Mouse (Mus musculus) brown adipose tissue, adult 24 weeks (tissue): ENCODE data around the gene Tars2. TPM values are rescaled to one million over a fixed set of nuclear protein-coding genes. Genes with fewer than 3 reads are reported as not detected.
"Not testable (repeated sequence)": the region's sequence is repeated elsewhere in the genome, so short reads cannot be mapped to it uniquely, and the experiment has no call there.

Experiments
- H3K27ac ChIP-seq: fragments of 200-500 bp; replicated peaks from 2 replicates; pipeline ENCODE4 v1.5.1; 2012; ENCODE audit warnings: low read depth, mild to moderate bottlenecking, low read length
- H3K4me1 ChIP-seq: fragments of 200-500 bp; 2 replicates; pipeline ENCODE4 v1.6.1; 2012; ENCODE audit warnings: low read length, mixed read lengths; ENCODE audit not compliant: control insufficient read depth, insufficient read depth, insufficient read length
- H3K4me3 ChIP-seq: fragments of 200-500 bp; 2 replicates; pipeline ENCODE4 v1.5.1; 2012; ENCODE audit warnings: low read depth, mild to moderate bottlenecking, low read length, moderate library complexity; ENCODE audit not compliant: insufficient read depth
- polyA plus RNA-seq: library from polyadenylated mRNA; stranded (reverse); fragments of >200 nt; gene quantifications from 2 replicates; pipeline ENCODE4 v1.2.4, GENCODE M21; 2012; ENCODE audit not compliant: missing spikeins, insufficient read depth, insufficient read length

Gene Tars2
- polyA plus RNA-seq, result 32.1 and 47.7 TPM in 2 replicates

DNA sequence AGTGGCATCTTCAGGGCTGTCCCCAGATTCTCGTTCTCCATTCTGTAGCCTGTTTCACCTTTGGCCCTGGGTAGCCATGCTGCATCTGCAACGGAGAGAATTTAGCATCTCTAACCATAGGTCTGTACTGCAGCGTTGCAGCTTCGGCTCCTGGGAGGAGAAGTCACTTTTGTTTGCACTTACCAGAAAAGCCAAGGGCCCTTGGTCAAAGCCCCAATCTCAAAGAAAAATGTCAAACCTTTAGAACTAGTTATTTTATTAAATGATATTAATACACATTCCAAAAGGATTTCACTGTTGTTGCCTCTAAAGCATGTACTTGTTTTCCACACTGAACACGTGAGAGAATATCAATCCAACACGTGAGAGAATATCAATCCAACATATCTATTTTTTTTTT lies at the start of gene Tars2:
Gene Tars2 (minus strand): TSS at position 101 of the 400 bp plus-strand sequence.
- Histone ChIP-seq H3K27ac (no peak within 1 kb of the TSS), H3K4me1 (no peaks in the 10 kb centered on the region)

DNA sequence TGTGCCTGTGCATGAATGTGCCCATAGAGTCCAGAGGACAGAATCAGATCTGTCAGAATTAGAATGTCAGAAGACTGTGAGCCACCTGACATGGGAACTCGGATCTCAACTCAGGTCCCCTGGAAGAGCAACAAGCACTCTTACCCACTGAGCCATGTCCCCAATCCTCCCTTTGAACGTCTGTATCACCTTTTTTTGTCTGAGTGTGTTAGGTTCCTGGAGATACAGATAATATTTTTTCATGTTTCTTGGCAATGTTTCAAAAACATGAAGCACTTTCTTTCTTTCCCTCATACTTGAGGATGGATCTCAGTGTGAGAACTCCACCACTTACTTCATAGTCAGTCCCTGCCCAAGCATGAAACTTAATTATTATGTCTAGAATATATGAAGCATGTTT lies 48.4 kb upstream of the Tars2 start:
- Histone ChIP-seq H3K27ac (no peak overlapping the region), H3K4me1 (no peaks in the 10 kb centered on the region; the same call in none of the 2 replicates), H3K4me3 (no peak overlapping the region)

More for the DNA sequence above, at the start of gene Tars2:
- H3K4me3 ChIP-seq, result no peak within 1 kb of the TSS

DNA sequence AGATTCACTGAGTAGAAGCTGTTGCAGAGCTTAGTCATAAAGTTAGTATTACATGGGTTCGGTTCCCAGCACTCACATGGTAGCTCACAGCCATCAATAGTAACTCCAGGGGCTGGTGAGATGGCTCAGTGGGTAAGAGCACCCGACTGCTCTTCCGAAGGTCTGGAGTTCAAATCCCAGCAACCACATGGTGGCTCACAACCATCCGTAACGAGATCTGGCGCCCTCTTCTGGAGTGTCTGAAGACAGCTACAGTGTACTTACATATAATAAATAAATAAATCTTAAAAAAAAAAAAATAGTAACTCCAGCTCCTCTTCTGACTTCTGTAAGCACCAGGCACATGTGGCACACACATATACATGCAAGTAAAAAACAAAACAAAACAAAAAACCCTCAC lies 47.6 kb upstream of the Tars2 start:
- H3K4me3 ChIP-seq, H3K27ac ChIP-seq, H3K4me1 ChIP-seq: not testable (repeated sequence)

DNA sequence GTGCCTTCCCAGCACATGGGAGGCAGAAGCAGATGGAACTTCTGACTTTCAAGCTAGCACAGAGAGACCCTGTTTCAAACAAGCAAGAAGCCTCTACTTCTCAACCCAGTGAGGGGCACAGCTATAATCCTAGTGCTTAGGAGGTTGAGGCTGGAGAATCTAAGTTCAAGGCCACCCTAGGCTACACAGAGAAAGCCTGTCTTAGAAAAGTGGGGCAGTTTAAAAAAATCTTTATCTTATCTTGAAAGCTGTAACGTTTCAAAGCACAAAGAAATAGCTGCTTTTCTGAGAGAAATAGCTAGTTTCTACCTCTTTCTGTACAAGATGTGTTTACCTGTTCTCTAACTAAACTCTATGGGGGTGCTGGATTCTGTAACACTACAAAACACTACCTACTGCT lies 46.7 kb upstream of the Tars2 start:
- Histone ChIP-seq H3K27ac (no peak overlapping the region), H3K4me1 (no peaks in the 10 kb centered on the region; the same call in none of the 2 replicates), H3K4me3 (no peak overlapping the region)

DNA sequence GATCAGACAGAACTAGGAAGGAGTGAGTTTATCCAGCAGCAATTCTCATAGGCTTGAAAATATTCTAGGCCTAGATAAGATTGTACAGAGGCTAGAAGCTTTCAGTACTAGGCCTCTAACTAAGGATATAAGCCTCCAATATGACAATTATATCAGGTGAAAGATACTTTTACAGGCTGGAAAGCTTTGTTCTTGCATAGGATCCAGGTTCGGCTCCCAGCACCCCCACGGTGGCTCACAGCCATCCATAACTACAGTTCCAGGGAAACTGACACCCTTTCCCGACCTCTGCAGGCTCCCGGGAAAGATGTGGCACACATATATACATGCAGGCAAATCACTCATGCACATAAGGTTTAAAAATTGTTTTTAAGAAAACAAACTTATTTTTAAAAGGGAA lies 43.8 kb upstream of the Tars2 start:
- no peak overlapping the region for H3K27ac ChIP-seq
- H3K4me3 ChIP-seq, result no peak overlapping the region
- H3K4me1 ChIP-seq, result no peaks in the 10 kb centered on the region; the same call in 1 of the 2 replicates

DNA sequence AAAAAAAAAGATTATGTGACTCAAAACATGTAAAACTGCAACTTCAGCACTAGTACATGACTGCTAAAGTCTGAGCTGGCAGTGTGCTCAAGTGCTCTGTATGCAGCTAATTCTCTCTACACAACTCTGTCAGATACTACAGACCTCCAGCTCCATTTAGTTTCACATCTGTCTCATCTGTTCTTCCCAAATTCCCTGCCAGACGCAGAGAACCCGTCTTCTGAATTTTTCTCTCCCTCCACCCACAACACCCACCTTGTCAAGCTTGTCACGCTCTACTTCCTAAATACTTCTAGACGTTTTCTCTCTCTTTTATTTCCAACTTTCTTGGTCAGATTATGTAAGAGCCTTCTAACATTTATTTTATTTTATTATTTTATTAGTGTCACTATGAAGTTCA lies 38.8 kb upstream of the Tars2 start:
- no peak overlapping the region for H3K4me3 ChIP-seq
- H3K4me1 ChIP-seq, result peaks cover 7% of the 10 kb centered on the region
- no peak overlapping the region for H3K27ac ChIP-seq

DNA sequence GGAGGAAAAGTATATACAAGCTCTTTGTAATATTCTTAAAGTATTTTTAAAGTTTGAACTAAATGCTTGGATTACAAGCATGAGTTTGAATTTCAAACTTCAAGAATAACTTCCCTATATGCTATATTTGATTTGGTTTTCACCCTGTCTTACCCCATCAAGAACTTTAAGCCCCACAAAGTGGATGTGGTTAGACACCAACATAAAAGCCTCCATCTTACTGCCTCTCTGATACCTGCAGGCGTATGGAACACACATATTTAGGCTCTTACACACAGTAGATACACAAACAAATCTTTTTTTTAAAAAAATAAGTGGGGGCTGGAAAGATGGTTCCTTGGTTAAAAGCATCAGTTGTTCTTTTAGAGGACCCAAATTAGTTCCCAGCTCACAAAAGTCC lies 34.3 kb upstream of the Tars2 start:
- Histone ChIP-seq H3K27ac (no peak overlapping the region), H3K4me1 (peaks cover 7% of the 10 kb centered on the region), H3K4me3 (no peak overlapping the region)

DNA sequence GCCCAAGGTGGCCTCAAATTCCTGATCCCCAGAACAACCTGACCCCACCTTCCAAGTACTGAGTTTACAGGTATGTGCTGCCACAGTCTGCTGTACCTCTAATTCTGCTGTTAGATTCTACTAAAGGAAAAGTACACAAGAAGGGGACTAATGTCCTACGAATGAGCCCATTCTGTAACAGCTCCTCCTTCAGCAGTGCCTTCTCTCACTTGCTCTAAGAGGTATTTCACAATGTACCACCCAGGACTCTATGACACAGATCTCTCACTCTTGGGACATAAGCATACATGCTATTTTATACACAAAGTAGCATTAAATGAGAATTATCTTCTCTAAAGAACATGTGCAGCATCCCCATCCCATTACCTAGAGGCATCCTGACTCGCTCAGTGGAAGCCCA lies 33.7 kb upstream of the Tars2 start:
- Histone ChIP-seq H3K4me3 (no peak overlapping the region), H3K27ac (no peak overlapping the region), H3K4me1 (peaks cover 7% of the 10 kb centered on the region)

DNA sequence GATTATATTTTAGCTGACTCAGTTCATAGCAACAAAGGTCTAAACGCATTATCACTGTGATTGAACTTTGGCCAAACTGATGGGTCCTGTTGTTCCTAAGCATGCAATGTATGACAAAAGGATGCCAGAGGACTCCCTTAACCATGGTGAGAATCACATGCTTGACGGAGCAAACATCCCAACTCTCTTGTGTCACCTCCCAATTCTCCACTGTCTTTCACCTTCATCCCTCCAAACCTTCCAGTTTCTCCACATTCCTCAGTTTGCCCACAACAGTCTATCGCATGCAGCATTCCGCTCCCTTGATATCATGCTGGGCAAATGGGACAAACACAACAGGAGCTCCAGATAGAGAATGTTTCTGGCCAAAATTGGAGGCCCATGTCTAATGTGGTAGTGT lies 25.5 kb upstream of the Tars2 start:
- Histone ChIP-seq H3K27ac (no peak overlapping the region), H3K4me3 (no peak overlapping the region), H3K4me1 (no peaks in the 10 kb centered on the region)

DNA sequence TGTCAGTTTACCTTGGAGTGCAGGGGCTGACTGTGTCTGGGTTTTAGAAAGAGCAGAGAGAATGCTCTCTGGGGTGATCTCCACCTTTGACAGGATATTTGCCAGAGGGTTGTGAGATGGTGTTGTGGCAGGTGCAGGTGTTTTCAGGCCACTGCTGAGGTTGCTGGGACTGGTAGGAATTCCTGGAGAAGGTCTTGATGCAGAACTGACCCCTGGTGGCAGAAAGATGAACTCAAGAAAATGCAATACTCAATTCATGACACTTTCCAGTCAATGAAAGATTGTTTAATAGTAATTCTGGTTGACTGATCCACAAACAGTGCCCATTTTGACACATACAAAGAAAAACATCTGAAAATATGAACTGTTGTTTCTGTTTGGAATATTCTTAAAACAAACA lies 12.0 kb upstream of the Tars2 start:
- no peaks in the 10 kb centered on the region for H3K4me1 ChIP-seq
- no peak overlapping the region for H3K27ac ChIP-seq
- no peak overlapping the region for H3K4me3 ChIP-seq

DNA sequence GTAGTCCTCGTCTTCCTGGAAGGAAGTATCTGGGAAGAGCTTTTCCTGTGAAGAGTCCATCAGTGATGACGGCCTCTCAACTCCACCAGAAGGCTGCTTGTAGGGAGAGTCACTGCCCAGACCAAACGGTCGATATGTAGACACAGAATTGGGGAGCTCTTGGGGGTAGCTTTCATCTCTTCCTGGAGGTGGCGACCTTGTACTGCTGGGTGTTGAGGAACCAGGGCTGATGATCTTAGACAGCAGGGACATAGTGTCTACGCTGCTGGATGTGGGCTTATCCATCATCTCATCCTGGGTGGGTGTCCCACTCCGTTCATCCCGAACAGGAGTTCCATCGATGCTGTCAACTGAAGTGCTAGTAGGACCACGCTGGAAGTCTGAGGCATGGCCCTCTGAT lies 5.5 kb upstream of the Tars2 start:
- H3K4me1 ChIP-seq, result no peaks in the 10 kb centered on the region
- no peak overlapping the region for H3K27ac ChIP-seq
- no peak overlapping the region for H3K4me3 ChIP-seq

DNA sequence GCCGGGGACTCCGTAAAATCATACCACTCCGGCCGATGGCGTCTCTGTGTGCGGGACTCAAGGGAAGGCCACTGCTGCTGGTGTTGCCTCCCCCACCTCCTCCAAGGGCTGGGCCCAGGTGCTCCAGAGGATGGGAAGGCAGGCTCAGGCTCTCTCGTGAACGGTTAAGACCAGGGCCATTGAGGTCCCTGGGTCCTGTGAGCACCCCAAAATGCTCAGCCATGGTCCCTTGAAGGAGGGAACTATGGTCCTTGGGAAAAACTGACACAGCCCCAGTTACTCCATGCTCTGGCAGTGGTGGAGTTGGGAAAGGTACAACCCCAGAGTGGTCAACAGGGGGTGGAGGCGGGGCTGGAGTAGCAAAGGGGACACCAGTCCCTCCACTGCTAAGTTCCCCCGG lies 3.8 kb upstream of the Tars2 start:
- Histone ChIP-seq H3K4me3 (no peak overlapping the region), H3K4me1 (no peaks in the 10 kb centered on the region), H3K27ac (no peak overlapping the region)

DNA sequence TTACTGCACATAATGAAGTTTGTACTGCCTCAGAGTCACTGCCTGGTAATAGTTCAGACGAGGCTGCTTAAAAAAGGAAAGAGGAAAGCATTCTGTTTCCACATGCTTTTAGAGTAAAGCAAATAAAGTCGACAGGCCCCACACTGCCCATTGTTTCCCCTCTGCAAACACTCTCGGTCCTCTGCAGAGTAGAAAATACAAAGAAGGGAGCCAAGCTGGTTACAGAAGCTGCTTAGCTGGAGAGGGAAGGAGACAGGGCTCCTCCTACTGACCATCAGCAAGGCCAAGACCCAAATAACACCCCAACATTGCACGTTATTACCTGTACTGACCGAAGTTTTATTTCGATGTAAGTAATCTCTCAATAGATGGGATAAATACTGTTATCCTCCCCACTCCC lies 3.0 kb upstream of the Tars2 start:
- no peak overlapping the region for H3K4me3 ChIP-seq
- no peak overlapping the region for H3K27ac ChIP-seq
- no peaks in the 10 kb centered on the region for H3K4me1 ChIP-seq

DNA sequence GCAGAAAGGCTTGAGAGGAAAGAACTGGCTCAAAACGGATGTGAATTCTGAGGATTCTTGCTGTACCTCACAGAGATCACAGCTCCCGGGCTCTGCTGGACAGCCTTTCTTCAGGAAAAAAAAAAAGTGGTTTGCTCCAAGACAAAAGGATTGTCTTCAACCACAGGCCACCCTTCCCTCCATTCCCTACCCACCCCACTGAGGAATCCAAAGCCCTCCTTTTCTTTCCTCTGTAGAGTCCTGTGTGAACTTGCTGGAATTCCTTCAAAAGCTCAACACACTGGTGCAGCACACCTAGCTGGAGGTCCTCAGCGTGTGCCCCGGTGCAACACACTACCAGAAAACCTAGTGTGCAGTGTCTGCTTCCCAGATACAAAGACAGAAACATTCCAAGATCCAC lies 1.8 kb upstream of the Tars2 start:
- no peak overlapping the region for H3K4me3 ChIP-seq
- H3K4me1 ChIP-seq, result no peaks in the 10 kb centered on the region
- no peak overlapping the region for H3K27ac ChIP-seq

DNA sequence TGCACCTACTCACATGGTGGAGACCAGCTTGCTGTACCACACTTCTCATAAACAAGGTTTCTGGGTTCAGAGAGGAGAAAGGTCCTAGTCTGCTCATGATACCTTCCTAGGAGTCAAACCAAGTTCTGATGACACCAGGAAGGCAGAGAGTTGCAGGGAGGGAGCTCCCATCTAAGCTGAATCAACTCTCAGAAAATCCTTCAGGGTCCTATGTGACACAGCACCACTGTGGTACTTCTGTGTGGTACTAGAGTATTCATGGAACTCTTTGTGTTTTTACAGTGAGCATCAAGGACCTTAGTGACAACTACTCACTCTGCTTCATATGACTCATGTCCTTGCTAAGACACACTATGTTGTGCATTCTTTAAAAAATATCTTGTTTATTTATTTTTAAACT lies 650 bp upstream of the Tars2 start:
- Histone ChIP-seq H3K27ac (no peak overlapping the region), H3K4me1 (no peaks in the 10 kb centered on the region), H3K4me3 (no peak overlapping the region)

DNA sequence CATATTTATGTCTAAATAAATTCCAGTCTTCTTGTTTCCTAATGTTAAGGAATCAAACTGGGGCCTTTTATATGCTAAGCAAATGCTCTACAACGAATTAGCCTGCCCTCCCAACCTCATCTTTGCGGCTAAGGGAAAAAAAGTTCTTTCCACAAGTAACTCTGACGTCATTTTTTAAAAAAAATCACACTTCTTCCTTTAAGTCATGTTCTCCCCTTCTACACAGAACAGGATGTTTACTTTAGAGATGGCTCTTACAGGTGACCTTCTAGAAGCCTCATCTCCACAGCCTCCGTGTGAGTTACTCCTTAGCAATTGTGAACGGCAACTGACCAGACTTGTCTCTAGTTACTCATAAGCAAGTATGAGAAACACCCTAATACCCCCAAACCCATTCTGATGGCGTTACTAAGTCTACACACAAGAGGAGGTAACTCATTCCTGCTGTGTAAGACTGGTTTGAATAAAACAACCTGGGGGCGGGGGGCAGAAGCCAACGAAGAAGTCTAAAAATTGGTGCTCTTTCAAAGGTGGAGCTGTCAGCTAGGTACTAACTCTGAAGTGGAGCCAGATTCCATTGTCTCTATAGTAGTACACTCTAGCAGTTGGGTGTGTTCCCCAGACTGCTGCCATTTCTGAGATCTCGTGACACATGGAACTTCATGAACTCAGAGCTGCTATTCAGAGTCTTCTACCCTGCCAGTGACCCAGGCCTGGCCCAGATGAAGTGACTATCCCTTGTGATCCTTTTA lies 1.4 kb downstream of the Tars2 start:
- Histone ChIP-seq H3K27ac (no peak overlapping the region), H3K4me3 (no peak overlapping the region), H3K4me1 (no peaks in the 10 kb centered on the region)
